Mouse (Mus musculus): ENCODE results near the gene Sec24b. TPM values are rescaled to one million over a fixed set of nuclear protein-coding genes. Genes with fewer than 3 reads are reported as not detected.

Gene Sec24b
- polyA plus RNA-seq, 2 experiments, result 41.5 to 84.0 TPM

GRCm38 (mm10) chr3:129949158-129949773 lies 112.1 kb downstream of the Sec24b start:
- Histone ChIP-seq H3K4me3 (replicated peaks; ENCODE audit: low read length) (no peak overlapping the region), H3K4me1 (ENCODE audit: control insufficient read depth, insufficient read depth, low read length) (no peaks in the 10 kb centered on the region), H3K27ac (replicated peaks; ENCODE audit: low read depth, low read length) (no peak overlapping the region), H3K27me3 (ENCODE audit: control insufficient read depth, insufficient read depth, low read length) (no peaks in the 10 kb centered on the region), H3K9ac (ENCODE audit: low read depth, low read length, severe bottlenecking) (no peak overlapping the region), H3K9me3 (ENCODE audit: control insufficient read depth, low read length) (no peaks in the 10 kb centered on the region), H3K4me2 (replicated peaks; ENCODE audit: low read depth, low read length, severe bottlenecking) (no peak overlapping the region), H3K36me3 (ENCODE audit: control insufficient read depth, insufficient read depth, low read length) (no peaks in the 10 kb centered on the region)
- no peak for TF ChIP-seq POLR2A (IDR thresholded peaks at IDR 0.05; ENCODE audit: borderline replicate concordance, extremely low read depth, insufficient read depth, insufficient read length)
- no peak for DNase-seq (ENCODE audit: low spot score)
- ATAC-seq (ENCODE audit: low FRiP score, low read depth), result no peak
- WGBS, result 83% methylated on average over 5 of the region's 5 CpGs

DNA sequence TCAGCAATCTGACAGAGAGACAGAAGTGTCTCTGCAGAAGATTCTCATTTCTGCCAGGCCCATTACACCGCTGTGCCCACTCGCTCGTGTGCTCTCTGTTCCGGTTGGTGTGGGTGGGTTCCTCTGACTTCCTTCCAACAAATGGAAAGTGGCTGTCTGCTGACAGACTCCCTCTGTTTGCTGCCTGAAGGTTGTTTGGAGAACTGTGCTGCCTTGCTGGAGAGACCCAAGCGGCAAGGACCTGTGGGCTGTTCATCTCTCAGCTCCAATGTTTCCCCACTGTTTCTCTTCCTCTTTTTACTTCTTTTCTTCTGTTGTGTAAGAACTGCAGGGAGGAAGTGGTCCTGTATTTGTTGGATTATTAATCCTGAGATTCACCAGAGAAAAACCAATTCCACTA lies 113.0 kb downstream of the Sec24b start:
- Histone ChIP-seq H3K4me2 (replicated peaks; ENCODE audit: low read depth, low read length, severe bottlenecking) (no peak overlapping the region), H3K27me3 (ENCODE audit: control insufficient read depth, insufficient read depth, low read length) (no peaks in the 10 kb centered on the region), H3K9me3 (ENCODE audit: control insufficient read depth, low read length) (no peaks in the 10 kb centered on the region), H3K36me3 (ENCODE audit: control insufficient read depth, insufficient read depth, low read length) (no peaks in the 10 kb centered on the region), H3K4me1 (ENCODE audit: control insufficient read depth, insufficient read depth, low read length) (no peaks in the 10 kb centered on the region), H3K27ac (replicated peaks; ENCODE audit: low read depth, low read length) (no peak overlapping the region), H3K9ac (ENCODE audit: low read depth, low read length, severe bottlenecking) (no peak overlapping the region), H3K4me3 (replicated peaks; ENCODE audit: low read length) (no peak overlapping the region)
- ATAC-seq (ENCODE audit: low FRiP score, low read depth), result no peak
- 90% methylated on average over 5 of the region's 5 CpGs for WGBS
- DNase-seq (ENCODE audit: low spot score), result no peak
- TF ChIP-seq POLR2A (IDR thresholded peaks at IDR 0.05; ENCODE audit: borderline replicate concordance, extremely low read depth, insufficient read depth, insufficient read length), result no peak

GRCm38 (mm10) chr3:129946217-129946914 lies 115.0 kb downstream of the Sec24b start:
- Histone ChIP-seq H3K9ac (ENCODE audit: low read depth, low read length, severe bottlenecking) (no peak overlapping the region), H3K4me3 (replicated peaks; ENCODE audit: low read length) (no peak overlapping the region), H3K27ac (replicated peaks; ENCODE audit: low read depth, low read length) (no peak overlapping the region), H3K27me3 (ENCODE audit: control insufficient read depth, insufficient read depth, low read length) (no peaks in the 10 kb centered on the region), H3K36me3 (ENCODE audit: control insufficient read depth, insufficient read depth, low read length) (no peaks in the 10 kb centered on the region), H3K4me2 (replicated peaks; ENCODE audit: low read depth, low read length, severe bottlenecking) (no peak overlapping the region), H3K4me1 (ENCODE audit: control insufficient read depth, insufficient read depth, low read length) (no peaks in the 10 kb centered on the region), H3K9me3 (ENCODE audit: control insufficient read depth, low read length) (no peaks in the 10 kb centered on the region)
- no peak for TF ChIP-seq POLR2A (IDR thresholded peaks at IDR 0.05; ENCODE audit: borderline replicate concordance, extremely low read depth, insufficient read depth, insufficient read length)
- no peak for DNase-seq (ENCODE audit: low spot score)
- ATAC-seq (ENCODE audit: low FRiP score, low read depth), result no peak
- WGBS, result 73% methylated on average over 5 of the region's 5 CpGs

DNA sequence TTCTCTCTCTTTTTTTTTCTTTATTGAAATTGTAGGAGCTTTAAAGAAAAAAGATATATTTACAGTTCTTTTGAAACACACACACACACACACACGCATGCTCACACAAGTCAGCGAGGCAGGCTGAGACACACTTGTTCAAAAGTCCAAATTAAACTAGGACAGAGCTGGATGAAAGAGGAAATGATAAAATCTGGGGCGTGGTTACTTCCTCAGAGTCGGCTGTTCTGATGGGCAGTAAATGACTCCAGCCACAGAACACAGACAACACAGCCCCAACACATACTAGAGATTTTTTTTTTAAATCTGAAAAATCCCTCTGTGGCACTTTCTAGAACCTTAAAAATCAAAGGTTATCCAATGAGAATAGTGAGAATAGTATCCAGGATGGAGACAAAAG lies 117.5 kb downstream of the Sec24b start:
- 54% methylated on average over 4 of the region's 4 CpGs for WGBS
- TF ChIP-seq POLR2A (IDR thresholded peaks at IDR 0.05; ENCODE audit: borderline replicate concordance, extremely low read depth, insufficient read depth, insufficient read length), result no peak
- ATAC-seq (ENCODE audit: low FRiP score, low read depth), result no peak

DNA sequence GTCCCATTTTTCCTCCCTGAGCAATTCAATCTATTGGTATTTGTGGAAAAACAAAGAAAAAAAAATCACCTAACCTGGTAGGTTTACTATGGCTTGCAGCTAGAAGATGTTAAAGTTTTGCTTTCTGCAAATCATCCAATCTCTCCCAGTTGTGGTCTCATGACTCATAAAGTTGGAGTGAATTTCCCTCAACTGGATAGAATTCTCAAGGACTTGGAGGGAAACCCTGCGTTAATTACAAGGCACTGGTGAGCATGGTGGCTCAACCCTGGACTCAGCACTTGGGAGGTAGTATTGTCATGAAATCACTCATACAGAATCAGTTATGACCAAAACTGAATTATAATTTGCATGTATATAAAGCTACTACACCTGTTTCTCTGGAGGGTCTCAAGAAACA lies 120.1 kb downstream of the Sec24b start:
- Histone ChIP-seq H3K4me3 (replicated peaks; ENCODE audit: low read length) (no peak overlapping the region), H3K27ac (replicated peaks; ENCODE audit: low read depth, low read length) (no peak overlapping the region), H3K36me3 (ENCODE audit: control insufficient read depth, insufficient read depth, low read length) (no peaks in the 10 kb centered on the region), H3K27me3 (ENCODE audit: control insufficient read depth, insufficient read depth, low read length) (no peaks in the 10 kb centered on the region), H3K9ac (ENCODE audit: low read depth, low read length, severe bottlenecking) (no peak overlapping the region), H3K4me1 (ENCODE audit: control insufficient read depth, insufficient read depth, low read length) (no peaks in the 10 kb centered on the region; the same call in 1 of the 2 replicates), H3K9me3 (ENCODE audit: control insufficient read depth, low read length) (no peaks in the 10 kb centered on the region), H3K4me2 (replicated peaks; ENCODE audit: low read depth, low read length, severe bottlenecking) (no peak overlapping the region)
- 94% methylated on average over 1 of the region's 1 CpGs for whole genome bisulfite sequencing
- ATAC-seq (ENCODE audit: low FRiP score, low read depth), result no peak
- no peak for DNase-seq (ENCODE audit: low spot score)
- no peak for TF ChIP-seq POLR2A (IDR thresholded peaks at IDR 0.05; ENCODE audit: borderline replicate concordance, extremely low read depth, insufficient read depth, insufficient read length)

More for the DNA sequence above, 117.5 kb downstream of the Sec24b start:
- Histone ChIP-seq H3K27me3 (ENCODE audit: control insufficient read depth, insufficient read depth, low read length) (no peaks in the 10 kb centered on the region), H3K4me1 (ENCODE audit: control insufficient read depth, insufficient read depth, low read length) (no peaks in the 10 kb centered on the region), H3K9me3 (ENCODE audit: control insufficient read depth, low read length) (no peaks in the 10 kb centered on the region), H3K27ac (replicated peaks; ENCODE audit: low read depth, low read length) (no peak overlapping the region), H3K4me3 (replicated peaks; ENCODE audit: low read length) (no peak overlapping the region), H3K4me2 (replicated peaks; ENCODE audit: low read depth, low read length, severe bottlenecking) (no peak overlapping the region), H3K9ac (ENCODE audit: low read depth, low read length, severe bottlenecking) (no peak overlapping the region), H3K36me3 (ENCODE audit: control insufficient read depth, insufficient read depth, low read length) (no peaks in the 10 kb centered on the region)
- DNase-seq (ENCODE audit: low spot score), result no peak
